Mouse (Mus musculus) intestine, postnatal 0 days (tissue): Measurements from ENCODE around the gene Atrx. TPM values are rescaled to one million over a fixed set of nuclear protein-coding genes. Genes with fewer than 3 reads are reported as not detected.
A peak's percentile ranks its signal among the peaks of the same experiment; 100 is the strongest.

ENCODE experiments used
- ATAC-seq: fragments of 200-750 bp; cut with Nextera tagmentation; 2 replicates; pipeline ENCODE4 v1.8.0; 2017; ENCODE audit warnings: mild to moderate bottlenecking, moderate TSS enrichment, moderate library complexity
- H3K27ac ChIP-seq: fragments of 300-500 bp; sonication (generic); 2 replicates; pipeline ENCODE4 v1.5.1; 2014; ENCODE audit warnings: mild to moderate bottlenecking, low read depth, low read length, moderate library complexity
- H3K27me3 ChIP-seq: fragments of 300-500 bp; sonication (generic); replicated peaks from 2 replicates; pipeline ENCODE4 v1.6.1; 2014; ENCODE audit warnings: low read length, mixed read lengths; ENCODE audit not compliant: control insufficient read depth, insufficient read depth
- H3K36me3 ChIP-seq: fragments of 300-500 bp; sonication (generic); 2 replicates; pipeline ENCODE4 v1.6.1; 2014; ENCODE audit warnings: mild to moderate bottlenecking, moderate library complexity; ENCODE audit not compliant: control insufficient read depth, insufficient read depth
- H3K4me1 ChIP-seq: fragments of 300-500 bp; sonication (generic); replicated peaks from 2 replicates; pipeline ENCODE4 v1.6.1; 2014; ENCODE audit warnings: antibody characterized with exemption, low read length, mixed read lengths; ENCODE audit not compliant: control insufficient read depth, insufficient read depth
- H3K4me2 ChIP-seq: fragments of 300-500 bp; sonication (generic); replicated peaks from 2 replicates; pipeline ENCODE4 v1.6.1; 2014; ENCODE audit warnings: low read depth, mild to moderate bottlenecking, moderate library complexity
- H3K4me3 ChIP-seq: fragments of 300-500 bp; sonication (generic); 2 replicates; pipeline ENCODE4 v1.5.1; 2014; ENCODE audit warnings: low read depth, low read length
- H3K9ac ChIP-seq: fragments of 300-500 bp; sonication (generic); 2 replicates; pipeline ENCODE4 v1.6.1; 2014; ENCODE audit warnings: mild to moderate bottlenecking, low read depth, low read length
- H3K9me3 ChIP-seq: fragments of 300-500 bp; sonication (generic); 2 replicates; pipeline ENCODE4 v1.6.1; 2016; ENCODE audit warnings: mixed run types; ENCODE audit not compliant: control insufficient read depth
- CTCF ChIP-seq: sonication (generic); IDR thresholded peaks from 2 replicates; pipeline ENCODE4 v1.5.1; 2016; ENCODE audit warnings: low read depth, mild to moderate bottlenecking, control low read depth, antibody characterized with exemption, moderate library complexity
- WGBS: fragments of 180-500 bp; shearing (Covaris S2); extraction: QIAGEN DNeasy Blood & Tissue Kit; methylation state at CpG from one replicate; pipeline ENCODE4 v1.1.7; 2014; 5-methylcytosine and 5-hydroxymethylcytosine counted together
- polyA plus RNA-seq: library from polyadenylated mRNA; unstranded; fragments of >200 nt; fragmentation: Nextera tagmentation; extraction: Ambion mirVana; gene quantifications from 2 replicates; pipeline ENCODE4 v1.2.1, GENCODE M21; 2015

Atrx gene
- polyA plus RNA-seq, 1 experiment from 2014 or later: 39.9 TPM

GRCm38 (mm10) chrX:105794806-105795403 is 134.3 kb downstream of the Atrx start:
- Histone ChIP-seq H3K4me2 (no peak overlapping the region), H3K4me1 (no peaks in the 10 kb centered on the region), H3K9ac (no peak overlapping the region), H3K4me3 (no peak overlapping the region), H3K27me3 (no peaks in the 10 kb centered on the region), H3K27ac (no peak overlapping the region), H3K9me3 (no peaks in the 10 kb centered on the region), H3K36me3 (no peaks in the 10 kb centered on the region; the same call in none of the 2 replicates)
- ATAC-seq: no peak
- WGBS: 54% methylated on average over 8 of the region's 8 CpGs
- TF ChIP-seq CTCF: no peak

GRCm38 (mm10) chrX:105773281-105773680 is 155.9 kb downstream of the Atrx start:
- no peak overlapping the region for H3K27ac ChIP-seq
- no peaks in the 10 kb centered on the region for H3K4me1 ChIP-seq
- no peaks in the 10 kb centered on the region for H3K27me3 ChIP-seq
- no peak for ATAC-seq
- H3K4me3 ChIP-seq: no peak overlapping the region
- H3K9ac ChIP-seq: no peak overlapping the region
- 87% methylated on average over 5 of the region's 5 CpGs for WGBS
- H3K9me3 ChIP-seq: no peaks in the 10 kb centered on the region
- no peaks in the 10 kb centered on the region for H3K36me3 ChIP-seq
- H3K4me2 ChIP-seq: no peak overlapping the region
- TF ChIP-seq CTCF: no peak

GRCm38 (mm10) chrX:105767932-105768331 is 161.3 kb downstream of the Atrx start:
- peaks cover 24% of the 10 kb centered on the region for H3K27me3 ChIP-seq
- no peak overlapping the region for H3K27ac ChIP-seq
- no peak overlapping the region for H3K9ac ChIP-seq
- ATAC-seq: no peak
- H3K36me3 ChIP-seq: no peaks in the 10 kb centered on the region
- H3K4me1 ChIP-seq: no peaks in the 10 kb centered on the region
- WGBS: 81% methylated on average over 3 of the region's 3 CpGs
- no peak overlapping the region for H3K4me3 ChIP-seq
- H3K9me3 ChIP-seq: no peaks in the 10 kb centered on the region
- no peak for TF ChIP-seq CTCF
- no peak overlapping the region for H3K4me2 ChIP-seq

- Histone ChIP-seq H3K4me1 (no peaks in the 10 kb centered on the region), H3K4me2 (no peak overlapping the region), H3K4me3 (no peak overlapping the region), H3K27ac (no peak overlapping the region), H3K9ac (no peak overlapping the region), H3K9me3 (no peaks in the 10 kb centered on the region), H3K36me3 (no peaks in the 10 kb centered on the region), H3K27me3 (peaks cover 27% of the 10 kb centered on the region)
- WGBS: 39% methylated on average over 9 of the region's 9 CpGs
- TF ChIP-seq CTCF: no peak
- ATAC-seq: no peak
Measured at GRCm38 (mm10) chrX:105767177-105767764, 161.9 kb downstream of the Atrx start.

- no peak for TF ChIP-seq CTCF
- WGBS: 61% methylated on average over 6 of the region's 6 CpGs
- Histone ChIP-seq H3K9me3 (no peaks in the 10 kb centered on the region), H3K27ac (no peak overlapping the region), H3K27me3 (peaks cover 27% of the 10 kb centered on the region), H3K4me2 (no peak overlapping the region), H3K4me3 (no peak overlapping the region), H3K36me3 (no peaks in the 10 kb centered on the region), H3K9ac (no peak overlapping the region), H3K4me1 (no peaks in the 10 kb centered on the region)
- no peak for ATAC-seq
Measured at GRCm38 (mm10) chrX:105766013-105766412, 163.2 kb downstream of the Atrx start.

- ATAC-seq: no peak
- H3K36me3 ChIP-seq: no peaks in the 10 kb centered on the region
- no peaks in the 10 kb centered on the region for H3K4me1 ChIP-seq
- peaks cover 27% of the 10 kb centered on the region for H3K27me3 ChIP-seq
- H3K9me3 ChIP-seq: no peaks in the 10 kb centered on the region
- no peak overlapping the region for H3K9ac ChIP-seq
- 20% methylated on average over 29 of the region's 36 CpGs for WGBS
- no peak for TF ChIP-seq CTCF
- H3K4me2 ChIP-seq: peak overlapping the region; percentile 70
- peak overlapping the region; percentile 40 for H3K4me3 ChIP-seq
- H3K27ac ChIP-seq: no peak overlapping the region
Measured at GRCm38 (mm10) chrX:105765005-105765706, 164.0 kb downstream of the Atrx start.
